Mouse (Mus musculus): ENCODE results near the gene Brd1. TPM values are rescaled to one million over a fixed set of nuclear protein-coding genes. Genes with fewer than 3 reads are reported as not detected.
"Not testable (repeated sequence)": the region's sequence is repeated elsewhere in the genome, so short reads cannot be mapped to it uniquely, and the experiment has no call there.

Brd1 gene
- polyA plus RNA-seq (2015; fragmentation: Nextera tagmentation; extraction: Ambion mirVana): 17.1 and 18.1 TPM in 2 replicates

DNA sequence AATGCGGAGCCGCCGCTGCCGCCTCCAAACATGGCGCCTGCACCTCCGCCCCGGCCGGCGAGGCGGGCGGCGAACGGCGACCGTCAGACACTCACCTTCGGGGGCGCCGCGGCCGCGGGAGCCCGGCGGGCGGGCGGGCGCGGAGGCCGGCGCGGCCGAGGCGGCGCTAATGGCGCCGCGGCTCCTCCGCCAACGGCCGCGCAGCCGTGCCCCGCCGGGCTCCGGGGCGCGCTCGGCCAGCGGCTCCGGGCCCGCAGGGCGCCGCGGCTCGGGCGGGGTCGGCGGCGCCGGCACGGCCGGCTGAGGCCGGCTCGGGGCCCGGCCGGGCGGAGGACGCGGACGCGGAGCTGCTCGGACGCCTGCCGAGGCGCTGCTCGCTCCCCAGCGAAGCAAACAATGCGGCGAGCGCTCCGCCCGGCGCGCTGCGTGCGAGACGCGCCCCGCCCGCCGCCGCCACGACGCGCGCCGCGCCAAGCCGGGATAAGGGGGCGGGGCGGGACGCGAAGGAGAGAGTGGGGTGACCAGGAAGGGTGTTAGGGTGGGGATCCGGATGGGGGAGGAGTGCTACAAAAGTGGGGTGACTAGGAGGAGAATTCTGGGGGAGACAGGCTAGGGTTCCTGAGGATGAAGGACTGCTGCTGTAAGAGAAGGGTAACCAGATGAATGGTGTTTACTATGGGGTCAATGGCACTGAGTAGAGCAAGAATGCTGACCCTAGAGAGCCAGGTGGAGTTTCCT is at the start of gene Brd1:
TSS of gene Brd1 (minus strand) at position 400 of the 738 bp plus-strand sequence.
- Histone ChIP-seq H3K4me2 (replicated peaks; ENCODE audit: low read depth, low read length) (peak within 1 kb of the TSS; percentile 62), H3K27ac (ENCODE audit: low read length) (peak within 1 kb of the TSS; percentile 94), H3K9ac (replicated peaks; ENCODE audit: low read depth) (peak within 1 kb of the TSS; percentile 98), H3K36me3 (ENCODE audit: insufficient read depth, low read length) (peaks cover 11% of the 10 kb centered on the region; the same call in 1 of the 2 replicates), H3K9me3 (ENCODE audit: low read length) (no peaks in the 10 kb centered on the region), H3K4me1 (ENCODE audit: insufficient read depth, low read depth, low read length) (peaks cover 12% of the 10 kb centered on the region), H3K27me3 (replicated peaks; ENCODE audit: insufficient read depth, low read length) (no peaks in the 10 kb centered on the region), H3K4me3 (ENCODE audit: low read depth, low read length) (peak within 1 kb of the TSS; percentile 97)
- under 1% methylated on average over 53 of the region's 103 CpGs for WGBS
- no peak for TF ChIP-seq CTCF (IDR thresholded peaks at IDR 0.05)
- TF ChIP-seq EP300 (IDR thresholded peaks at IDR 0.05): no peak
- DNase-seq (ENCODE audit: low spot score) (peak; percentile 84), ATAC-seq (peak; percentile 88)

DNA sequence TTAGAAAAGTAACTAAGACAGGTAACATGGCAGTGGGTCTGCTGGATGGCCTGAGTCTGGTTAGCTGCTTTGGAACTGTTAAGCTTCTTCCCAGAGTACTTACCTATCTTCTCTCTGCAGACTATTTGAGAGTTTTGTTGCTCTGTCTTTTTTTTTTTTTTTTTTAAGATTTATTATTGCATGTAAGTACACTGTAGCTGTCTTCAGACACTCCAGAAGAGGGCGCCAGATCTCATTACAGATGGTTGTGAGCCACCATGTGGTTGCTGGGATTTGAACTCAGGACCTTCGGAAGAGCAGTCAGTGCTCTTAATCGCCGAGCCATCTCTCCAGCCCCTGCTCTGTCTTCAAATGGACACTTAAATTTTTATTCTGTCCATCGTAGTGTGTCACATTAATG is 40.6 kb upstream of the Brd1 start:
- ATAC-seq; H3K36me3 ChIP-seq (ENCODE audit: insufficient read depth, low read length); H3K9ac ChIP-seq (replicated peaks; ENCODE audit: low read depth); H3K4me2 ChIP-seq (replicated peaks; ENCODE audit: low read depth, low read length); H3K4me3 ChIP-seq (ENCODE audit: low read depth, low read length); H3K27ac ChIP-seq (ENCODE audit: low read length); H3K27me3 ChIP-seq (replicated peaks; ENCODE audit: insufficient read depth, low read length); DNase-seq (ENCODE audit: low spot score); H3K9me3 ChIP-seq (ENCODE audit: low read length); H3K4me1 ChIP-seq (ENCODE audit: insufficient read depth, low read depth, low read length): not testable (repeated sequence)
- WGBS: 88% methylated on average over 5 of the region's 5 CpGs
- TF ChIP-seq CTCF (IDR thresholded peaks at IDR 0.05): peak; percentile 15

DNA sequence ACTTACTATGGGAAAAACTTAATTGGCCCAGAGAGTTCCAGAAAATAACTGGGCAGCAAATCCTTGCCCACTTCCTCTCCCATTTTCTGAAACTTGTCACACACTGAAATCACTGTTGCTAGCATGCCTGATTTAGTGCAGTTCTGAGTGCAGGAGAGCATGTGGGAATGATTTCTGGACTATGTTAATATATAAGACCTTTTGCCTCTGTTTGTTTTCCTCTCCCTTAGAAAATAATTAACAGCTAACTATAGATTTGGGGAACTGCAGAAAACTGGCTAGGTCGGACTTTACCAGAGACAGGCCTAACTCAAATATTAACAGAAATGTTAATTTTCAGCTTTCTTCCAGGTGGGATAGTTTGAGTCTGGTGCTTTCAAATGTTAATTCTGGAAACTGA is 34.5 kb upstream of the Brd1 start:
- ATAC-seq (no peak), DNase-seq (ENCODE audit: low spot score) (no peak)
- no peak for TF ChIP-seq EP300 (IDR thresholded peaks at IDR 0.05)
- no peak for TF ChIP-seq CTCF (IDR thresholded peaks at IDR 0.05)
- H3K4me3 ChIP-seq (ENCODE audit: low read depth, low read length): no peak overlapping the region
- no peak overlapping the region for H3K27ac ChIP-seq (ENCODE audit: low read length)
- no peak overlapping the region for H3K4me2 ChIP-seq (replicated peaks; ENCODE audit: low read depth, low read length)
- peaks cover 6% of the 10 kb centered on the region; the same call in 1 of the 2 replicates for H3K36me3 ChIP-seq (ENCODE audit: insufficient read depth, low read length)
- no peaks in the 10 kb centered on the region for H3K4me1 ChIP-seq (ENCODE audit: insufficient read depth, low read depth, low read length)
- WGBS: 53% methylated on average over 1 of the region's 1 CpGs
- no peaks in the 10 kb centered on the region for H3K9me3 ChIP-seq (ENCODE audit: low read length)
- no peak overlapping the region for H3K9ac ChIP-seq (replicated peaks; ENCODE audit: low read depth)
- H3K27me3 ChIP-seq (replicated peaks; ENCODE audit: insufficient read depth, low read length): no peaks in the 10 kb centered on the region

DNA sequence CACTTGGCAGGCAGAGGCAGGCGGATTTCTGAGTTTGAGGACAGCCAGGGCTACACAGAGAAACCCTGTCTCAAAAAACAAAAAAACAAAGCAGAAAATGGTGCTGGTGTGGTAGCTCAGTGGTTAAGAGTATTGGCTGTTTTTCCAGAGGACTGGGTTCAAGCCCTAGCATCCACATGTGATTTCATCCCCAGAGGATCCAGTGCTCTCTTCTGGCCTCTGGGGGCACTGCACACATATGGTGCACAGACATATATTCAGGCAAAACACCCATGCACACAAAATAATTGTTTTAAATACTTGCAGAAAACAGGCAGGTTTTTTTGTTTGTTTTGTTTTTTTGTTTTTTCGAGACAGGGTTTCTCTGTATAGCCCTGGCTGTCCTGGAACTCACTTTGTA is 32.1 kb upstream of the Brd1 start:
- not testable (repeated sequence) for H3K36me3 ChIP-seq (ENCODE audit: insufficient read depth, low read length); H3K9ac ChIP-seq (replicated peaks; ENCODE audit: low read depth); ATAC-seq; H3K9me3 ChIP-seq (ENCODE audit: low read length); H3K4me2 ChIP-seq (replicated peaks; ENCODE audit: low read depth, low read length); H3K4me1 ChIP-seq (ENCODE audit: insufficient read depth, low read depth, low read length); DNase-seq (ENCODE audit: low spot score); H3K27me3 ChIP-seq (replicated peaks; ENCODE audit: insufficient read depth, low read length); H3K4me3 ChIP-seq (ENCODE audit: low read depth, low read length); H3K27ac ChIP-seq (ENCODE audit: low read length)
- peak; percentile 42 for TF ChIP-seq CTCF (IDR thresholded peaks at IDR 0.05)
- WGBS: 98% methylated on average over 2 of the region's 2 CpGs

DNA sequence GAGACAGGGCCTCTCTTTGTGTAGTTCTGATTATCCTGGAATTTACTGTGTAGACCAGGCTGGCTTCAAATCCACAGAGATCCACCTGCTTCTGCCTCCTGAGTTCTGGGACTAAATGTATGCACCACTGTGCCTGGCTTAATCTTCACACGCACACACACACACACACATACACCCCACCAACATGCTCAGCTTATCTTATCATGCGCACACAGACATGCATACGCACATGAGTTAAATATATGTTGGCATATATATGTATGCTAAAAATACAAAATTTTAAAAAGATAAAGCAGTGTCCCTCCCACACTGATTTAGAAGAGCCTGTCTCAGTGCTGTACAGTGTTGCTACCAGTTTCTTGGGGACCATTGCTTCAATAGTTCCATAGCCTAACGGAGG is 27.5 kb upstream of the Brd1 start:
- Histone ChIP-seq H3K4me1 (ENCODE audit: insufficient read depth, low read depth, low read length) (no peaks in the 10 kb centered on the region), H3K9ac (replicated peaks; ENCODE audit: low read depth) (no peak overlapping the region), H3K4me2 (replicated peaks; ENCODE audit: low read depth, low read length) (no peak overlapping the region), H3K4me3 (ENCODE audit: low read depth, low read length) (no peak overlapping the region), H3K27ac (ENCODE audit: low read length) (no peak overlapping the region), H3K36me3 (ENCODE audit: insufficient read depth, low read length) (no peaks in the 10 kb centered on the region; the same call in 1 of the 2 replicates), H3K9me3 (ENCODE audit: low read length) (no peaks in the 10 kb centered on the region), H3K27me3 (replicated peaks; ENCODE audit: insufficient read depth, low read length) (no peaks in the 10 kb centered on the region)
- TF ChIP-seq EP300 (IDR thresholded peaks at IDR 0.05) (no peak), CTCF (IDR thresholded peaks at IDR 0.05) (no peak)
- 92% methylated on average over 4 of the region's 4 CpGs for WGBS
- ATAC-seq (no peak), DNase-seq (ENCODE audit: low spot score) (no peak)

DNA sequence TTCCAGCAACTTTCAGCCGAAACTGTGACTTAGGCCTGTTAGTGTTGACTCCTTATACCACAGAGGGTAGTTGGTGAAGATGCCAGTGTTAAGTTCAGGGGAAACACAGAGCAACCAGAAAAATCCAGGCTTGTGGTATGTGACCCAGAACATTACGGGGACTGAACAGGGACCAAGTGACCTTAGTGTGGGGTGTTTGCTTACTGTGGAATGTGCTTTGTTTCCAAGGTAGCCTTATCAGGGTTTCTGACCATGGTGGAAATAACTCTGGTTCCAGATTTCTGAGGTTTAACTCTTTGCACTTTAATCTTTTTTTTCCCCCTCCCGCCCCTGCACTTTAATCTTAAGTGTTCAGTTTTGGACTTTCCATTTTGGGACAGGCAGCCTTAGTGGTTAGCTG is 24.0 kb upstream of the Brd1 start:
- Histone ChIP-seq H3K27me3 (replicated peaks; ENCODE audit: insufficient read depth, low read length) (no peaks in the 10 kb centered on the region), H3K4me1 (ENCODE audit: insufficient read depth, low read depth, low read length) (peaks cover 3% of the 10 kb centered on the region; the same call in 1 of the 2 replicates), H3K9ac (replicated peaks; ENCODE audit: low read depth) (no peak overlapping the region), H3K4me2 (replicated peaks; ENCODE audit: low read depth, low read length) (no peak overlapping the region), H3K4me3 (ENCODE audit: low read depth, low read length) (no peak overlapping the region), H3K9me3 (ENCODE audit: low read length) (no peaks in the 10 kb centered on the region), H3K36me3 (ENCODE audit: insufficient read depth, low read length) (no peaks in the 10 kb centered on the region; the same call in 1 of the 2 replicates), H3K27ac (ENCODE audit: low read length) (peak overlapping the region; percentile 78)
- ATAC-seq (peak; percentile 90), DNase-seq (ENCODE audit: low spot score) (peak; percentile 74)
- 0 out of 2 replicates have a peak, but pooled peaks have one; percentile 13 for TF ChIP-seq EP300 (IDR thresholded peaks at IDR 0.05)
- TF ChIP-seq CTCF (IDR thresholded peaks at IDR 0.05): no peak
- 61% methylated on average over 3 of the region's 3 CpGs for WGBS
